Mouse (Mus musculus): ENCODE results near the gene Tmcc2. TPM values are rescaled to one million over a fixed set of nuclear protein-coding genes. Genes with fewer than 3 reads are reported as not detected.

Gene Tmcc2
- polyA plus RNA-seq, 1 experiment from 2014 or later, result 18.2 TPM

DNA sequence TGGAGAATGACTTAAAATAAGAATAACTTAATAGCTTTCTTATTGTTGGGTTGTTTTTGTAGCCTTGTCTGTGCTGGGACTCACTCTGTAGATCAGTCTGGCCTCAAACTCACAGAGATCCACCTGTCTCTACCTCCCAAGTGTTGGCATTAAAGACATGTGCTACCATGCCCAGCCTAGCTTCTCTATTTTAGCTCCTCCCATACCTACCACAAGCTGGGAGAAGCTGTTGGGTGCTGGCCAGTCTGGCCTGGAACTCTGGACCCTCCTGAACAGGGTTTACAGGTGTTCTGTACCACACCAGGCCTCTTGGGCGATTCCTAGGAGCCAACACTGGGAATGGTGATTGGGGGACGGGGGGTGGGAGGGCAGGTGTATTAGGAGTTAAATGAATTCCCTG is 47.9 kb downstream of the Tmcc2 start:
- Histone ChIP-seq H3K36me3 (ENCODE audit: control insufficient read depth, insufficient read depth, low read length) (no peaks in the 10 kb centered on the region), H3K9me3 (replicated peaks; ENCODE audit: control insufficient read depth, low read length) (no peaks in the 10 kb centered on the region), H3K9ac (ENCODE audit: low read length) (no peak overlapping the region), H3K27me3 (replicated peaks; ENCODE audit: control insufficient read depth, insufficient read depth, low read length) (no peaks in the 10 kb centered on the region), H3K4me1 (ENCODE audit: control insufficient read depth, insufficient read depth, low read length) (no peaks in the 10 kb centered on the region), H3K27ac (ENCODE audit: low read depth, low read length) (no peak overlapping the region), H3K4me2 (ENCODE audit: low read length) (no peak overlapping the region), H3K4me3 (ENCODE audit: low read depth, low read length) (no peak overlapping the region)
- DNase-seq (ENCODE audit: low spot score) (no peak), ATAC-seq (no peak)
- 88% methylated on average over 2 of the region's 2 CpGs for WGBS

DNA sequence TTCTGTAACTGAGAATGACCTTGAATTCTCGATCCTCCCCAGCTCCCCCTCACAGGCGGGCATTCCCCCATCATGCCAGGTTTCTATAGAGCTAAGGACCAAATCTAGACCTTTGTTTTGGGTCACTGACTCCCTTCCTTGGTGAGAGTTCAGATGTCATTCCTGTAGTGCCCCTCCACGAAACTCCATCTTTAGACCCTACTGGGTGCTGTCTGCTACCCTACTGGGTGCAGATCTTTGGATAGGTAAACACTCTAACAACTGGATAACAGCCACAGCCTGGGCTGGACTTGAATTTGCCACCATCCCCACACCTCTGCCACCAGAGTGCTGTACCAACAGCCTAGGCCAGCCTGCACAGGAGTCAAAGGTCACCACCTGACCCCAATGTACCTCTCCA is 48.6 kb downstream of the Tmcc2 start:
- Histone ChIP-seq H3K9me3 (replicated peaks; ENCODE audit: control insufficient read depth, low read length) (no peaks in the 10 kb centered on the region), H3K9ac (ENCODE audit: low read length) (no peak overlapping the region), H3K4me3 (ENCODE audit: low read depth, low read length) (no peak overlapping the region), H3K27ac (ENCODE audit: low read depth, low read length) (no peak overlapping the region), H3K4me1 (ENCODE audit: control insufficient read depth, insufficient read depth, low read length) (no peaks in the 10 kb centered on the region), H3K36me3 (ENCODE audit: control insufficient read depth, insufficient read depth, low read length) (no peaks in the 10 kb centered on the region), H3K27me3 (replicated peaks; ENCODE audit: control insufficient read depth, insufficient read depth, low read length) (no peaks in the 10 kb centered on the region), H3K4me2 (ENCODE audit: low read length) (no peak overlapping the region)
- ATAC-seq (no peak), DNase-seq (ENCODE audit: low spot score) (no peak)
- 74% methylated on average over 3 of the region's 3 CpGs for WGBS

DNA sequence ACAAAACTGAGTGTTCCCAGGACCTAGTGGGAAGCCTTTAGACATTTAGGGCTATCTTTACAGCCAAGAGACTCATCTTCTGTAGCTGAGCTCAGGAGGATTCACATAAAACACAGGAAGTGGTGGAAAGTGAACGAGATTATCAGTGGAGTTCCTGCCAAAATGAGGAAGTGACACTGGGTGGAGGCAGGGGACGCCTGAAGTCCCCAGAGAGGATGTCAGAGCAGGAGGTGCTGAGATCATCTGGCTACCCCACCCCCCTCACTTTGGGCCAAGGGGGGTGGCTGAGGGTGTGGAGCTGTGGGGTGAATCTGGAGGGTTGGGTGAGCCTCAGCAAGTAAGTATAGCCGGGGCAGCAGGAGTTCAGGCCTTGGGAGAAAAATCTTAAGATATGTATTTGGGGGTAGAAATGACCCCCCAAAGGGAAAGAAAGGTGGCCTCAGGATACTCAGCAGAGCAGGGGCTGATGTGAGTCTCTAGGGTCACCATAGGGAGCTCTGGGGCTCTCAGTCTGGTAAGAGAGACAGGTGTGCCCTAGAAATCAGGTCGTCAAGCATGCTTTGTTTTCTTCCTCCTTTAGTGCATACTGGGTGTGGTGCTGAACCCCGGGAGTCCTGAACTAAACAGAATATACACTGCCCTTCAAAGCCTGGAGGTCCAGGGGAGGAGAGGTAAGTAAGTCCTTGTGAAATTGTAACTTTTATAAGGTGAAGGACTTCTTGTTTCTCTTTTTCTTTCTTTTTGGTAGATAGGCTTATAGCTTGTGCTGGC is 49.2 kb downstream of the Tmcc2 start:
- WGBS, result 60% methylated on average over 5 of the region's 5 CpGs
- DNase-seq (ENCODE audit: low spot score) (no peak), ATAC-seq (no peak)
- Histone ChIP-seq H3K27ac (ENCODE audit: low read depth, low read length) (no peak overlapping the region), H3K4me3 (ENCODE audit: low read depth, low read length) (no peak overlapping the region), H3K9me3 (replicated peaks; ENCODE audit: control insufficient read depth, low read length) (no peaks in the 10 kb centered on the region), H3K9ac (ENCODE audit: low read length) (no peak overlapping the region), H3K4me1 (ENCODE audit: control insufficient read depth, insufficient read depth, low read length) (no peaks in the 10 kb centered on the region), H3K27me3 (replicated peaks; ENCODE audit: control insufficient read depth, insufficient read depth, low read length) (no peaks in the 10 kb centered on the region), H3K4me2 (ENCODE audit: low read length) (no peak overlapping the region), H3K36me3 (ENCODE audit: control insufficient read depth, insufficient read depth, low read length) (no peaks in the 10 kb centered on the region)

- Histone ChIP-seq H3K27ac (ENCODE audit: low read depth, low read length) (no peak overlapping the region), H3K9ac (ENCODE audit: low read length) (no peak overlapping the region), H3K36me3 (ENCODE audit: control insufficient read depth, insufficient read depth, low read length) (peaks cover under 1% of the 10 kb centered on the region; the same call in 1 of the 2 replicates), H3K4me2 (ENCODE audit: low read length) (no peak overlapping the region), H3K4me3 (ENCODE audit: low read depth, low read length) (no peak overlapping the region), H3K4me1 (ENCODE audit: control insufficient read depth, insufficient read depth, low read length) (peaks cover 26% of the 10 kb centered on the region), H3K9me3 (replicated peaks; ENCODE audit: control insufficient read depth, low read length) (no peaks in the 10 kb centered on the region), H3K27me3 (replicated peaks; ENCODE audit: control insufficient read depth, insufficient read depth, low read length) (no peaks in the 10 kb centered on the region)
- no peak for DNase-seq (ENCODE audit: low spot score)
- WGBS, result 51% methylated on average over 8 of the region's 8 CpGs
- no peak for ATAC-seq
These were observed 52.9 kb downstream of the Tmcc2 start for GRCm38 (mm10) chr1:132338027-132338660.

DNA sequence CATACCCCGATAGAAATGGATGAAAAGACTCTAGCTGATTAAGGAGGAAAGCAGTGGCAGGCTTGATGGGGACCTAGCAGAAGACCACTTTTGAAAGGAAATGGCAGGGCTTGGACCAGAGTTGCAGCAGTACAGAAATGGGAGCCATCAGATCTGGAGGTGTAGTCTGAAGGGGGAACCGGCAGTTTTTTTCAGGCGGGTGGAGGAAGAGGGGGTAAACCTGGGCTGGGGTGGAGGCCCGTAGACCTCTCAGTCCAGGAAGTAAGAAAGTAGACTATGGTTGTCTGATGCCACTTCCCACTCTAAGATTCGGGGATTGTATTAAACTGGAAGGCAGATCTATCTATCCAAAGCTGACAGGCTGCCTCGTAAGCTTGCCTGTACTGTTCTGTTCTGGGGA is 54.2 kb downstream of the Tmcc2 start:
- DNase-seq (ENCODE audit: low spot score) (no peak), ATAC-seq (no peak)
- Histone ChIP-seq H3K9me3 (replicated peaks; ENCODE audit: control insufficient read depth, low read length) (no peaks in the 10 kb centered on the region), H3K36me3 (ENCODE audit: control insufficient read depth, insufficient read depth, low read length) (peaks cover 12% of the 10 kb centered on the region), H3K4me2 (ENCODE audit: low read length) (no peak overlapping the region), H3K27me3 (replicated peaks; ENCODE audit: control insufficient read depth, insufficient read depth, low read length) (no peaks in the 10 kb centered on the region), H3K4me1 (ENCODE audit: control insufficient read depth, insufficient read depth, low read length) (peaks cover 36% of the 10 kb centered on the region), H3K27ac (ENCODE audit: low read depth, low read length) (no peak overlapping the region), H3K4me3 (ENCODE audit: low read depth, low read length) (no peak overlapping the region), H3K9ac (ENCODE audit: low read length) (no peak overlapping the region)
- WGBS, result 63% methylated on average over 6 of the region's 6 CpGs

- H3K4me3 ChIP-seq (ENCODE audit: low read depth, low read length), result no peak overlapping the region
- DNase-seq (ENCODE audit: low spot score) (no peak), ATAC-seq (no peak)
- no peaks in the 10 kb centered on the region for H3K27me3 ChIP-seq (replicated peaks; ENCODE audit: control insufficient read depth, insufficient read depth, low read length)
- H3K9me3 ChIP-seq (replicated peaks; ENCODE audit: control insufficient read depth, low read length), result no peaks in the 10 kb centered on the region
- no peak overlapping the region for H3K27ac ChIP-seq (ENCODE audit: low read depth, low read length)
- H3K4me2 ChIP-seq (ENCODE audit: low read length), result no peak overlapping the region
- H3K4me1 ChIP-seq (ENCODE audit: control insufficient read depth, insufficient read depth, low read length), result peaks cover 39% of the 10 kb centered on the region
- peaks cover 27% of the 10 kb centered on the region for H3K36me3 ChIP-seq (ENCODE audit: control insufficient read depth, insufficient read depth, low read length)
- 18% methylated on average over 12 of the region's 12 CpGs for WGBS
- no peak overlapping the region for H3K9ac ChIP-seq (ENCODE audit: low read length)
These were observed 55.6 kb downstream of the Tmcc2 start for GRCm38 (mm10) chr1:132335378-132335965.

- H3K36me3 ChIP-seq (ENCODE audit: control insufficient read depth, insufficient read depth, low read length), result peaks cover 37% of the 10 kb centered on the region
- H3K4me3 ChIP-seq (ENCODE audit: low read depth, low read length), result no peak overlapping the region
- no peaks in the 10 kb centered on the region for H3K9me3 ChIP-seq (replicated peaks; ENCODE audit: control insufficient read depth, low read length)
- 16% methylated on average over 6 of the region's 6 CpGs for WGBS
- H3K4me1 ChIP-seq (ENCODE audit: control insufficient read depth, insufficient read depth, low read length), result peaks cover 39% of the 10 kb centered on the region
- no peak overlapping the region for H3K9ac ChIP-seq (ENCODE audit: low read length)
- H3K27ac ChIP-seq (ENCODE audit: low read depth, low read length), result peak overlapping the region; percentile 83
- no peaks in the 10 kb centered on the region for H3K27me3 ChIP-seq (replicated peaks; ENCODE audit: control insufficient read depth, insufficient read depth, low read length)
- H3K4me2 ChIP-seq (ENCODE audit: low read length), result no peak overlapping the region
- ATAC-seq (peak; percentile 49; the same call in 1 of the 2 replicates), DNase-seq (ENCODE audit: low spot score) (no peak)
These were observed 56.8 kb downstream of the Tmcc2 start for GRCm38 (mm10) chr1:132334178-132334801.

GRCm38 (mm10) chr1:132333675-132334141 is 57.4 kb downstream of the Tmcc2 start:
- peak; percentile 61 for DNase-seq (ENCODE audit: low spot score)
- H3K9me3 ChIP-seq (replicated peaks; ENCODE audit: control insufficient read depth, low read length), result no peaks in the 10 kb centered on the region

More at GRCm38 (mm10) chr1:132333675-132334141, 57.4 kb downstream of the Tmcc2 start:
- no peaks in the 10 kb centered on the region for H3K27me3 ChIP-seq (replicated peaks; ENCODE audit: control insufficient read depth, insufficient read depth, low read length)
- H3K27ac ChIP-seq (ENCODE audit: low read depth, low read length), result peak overlapping the region; percentile 83
- WGBS, result 0% methylated on average over 4 of the region's 4 CpGs
- H3K4me2 ChIP-seq (ENCODE audit: low read length), result no peak overlapping the region
- ATAC-seq, result peak; percentile 74
- peaks cover 39% of the 10 kb centered on the region for H3K4me1 ChIP-seq (ENCODE audit: control insufficient read depth, insufficient read depth, low read length)
- H3K4me3 ChIP-seq (ENCODE audit: low read depth, low read length), result no peak overlapping the region
- H3K36me3 ChIP-seq (ENCODE audit: control insufficient read depth, insufficient read depth, low read length), result peaks cover 39% of the 10 kb centered on the region
- 0 out of 2 replicates have a peak overlapping the region, but pooled peaks have one; percentile 37 for H3K9ac ChIP-seq (ENCODE audit: low read length)
